Mouse (Mus musculus) right cerebral cortex, postnatal 25 days (tissue): ENCODE measurements at regions not wholly inside any gene's neighbourhood (a gene's known extent, or its start where the extent isn't known, plus 50 kb on each side); places are given as distances from the start of the nearest gene placed in this dataset.

Experiments
- DNase-seq: peaks from one replicate; pipeline ENCODE4 v3.0.0; 2022

- no peak for DNase-seq
Measured at GRCm38 (mm10) chr1:193919243-193919642, 549.1 kb upstream of the Camk1g start.

GRCm38 (mm10) chr1:193905711-193906110 is 535.6 kb upstream of the Camk1g start:
- DNase-seq, result no peak

GRCm38 (mm10) chr1:193894072-193894471 is 524.0 kb upstream of the Camk1g start:
- DNase-seq, result no peak

- no peak for DNase-seq
Measured at GRCm38 (mm10) chr1:193876540-193876939, 506.4 kb upstream of the Camk1g start.

GRCm38 (mm10) chr1:193876121-193876520 is 506.0 kb upstream of the Camk1g start:
- DNase-seq, result no peak

- DNase-seq, result no peak
Measured at GRCm38 (mm10) chr1:193875287-193875686, 505.2 kb upstream of the Camk1g start.

- no peak for DNase-seq
Measured at GRCm38 (mm10) chr1:193870731-193871130, 500.6 kb upstream of the Camk1g start.

GRCm38 (mm10) chr1:193868639-193869320 is 498.7 kb upstream of the Camk1g start:
- no peak for DNase-seq

- DNase-seq, result no peak
Measured at GRCm38 (mm10) chr1:193860767-193861299, 490.7 kb upstream of the Camk1g start.

- DNase-seq, result no peak
Measured at GRCm38 (mm10) chr1:193860354-193860753, 490.3 kb upstream of the Camk1g start.

GRCm38 (mm10) chr1:193859257-193860125 is 489.4 kb upstream of the Camk1g start:
- no peak for DNase-seq

GRCm38 (mm10) chr1:193847922-193848321 is 477.8 kb upstream of the Camk1g start:
- peak; percentile 8 for DNase-seq

- DNase-seq, result no peak
Measured at GRCm38 (mm10) chr1:193844868-193845267, 474.8 kb upstream of the Camk1g start.

GRCm38 (mm10) chr1:193844461-193844860 is 474.4 kb upstream of the Camk1g start:
- no peak for DNase-seq

- no peak for DNase-seq
Measured at GRCm38 (mm10) chr1:193800998-193801397, 430.9 kb upstream of the Camk1g start.

- DNase-seq, result no peak
Measured at GRCm38 (mm10) chr1:193790579-193790978, 420.5 kb upstream of the Camk1g start.

- DNase-seq, result no peak
Measured at GRCm38 (mm10) chr1:193788496-193788895, 418.4 kb upstream of the Camk1g start.

- DNase-seq, result no peak
Measured at GRCm38 (mm10) chr1:193787417-193787816, 417.3 kb upstream of the Camk1g start.

GRCm38 (mm10) chr1:193784966-193785365 is 414.9 kb upstream of the Camk1g start:
- DNase-seq, result peak; percentile 22

GRCm38 (mm10) chr1:193784526-193784925 is 414.4 kb upstream of the Camk1g start:
- no peak for DNase-seq

GRCm38 (mm10) chr1:193778181-193778580 is 408.1 kb upstream of the Camk1g start:
- no peak for DNase-seq

GRCm38 (mm10) chr1:193769546-193769945 is 399.4 kb upstream of the Camk1g start:
- DNase-seq, result no peak

GRCm38 (mm10) chr1:193764103-193764502 is 394.0 kb upstream of the Camk1g start:
- DNase-seq, result no peak

- DNase-seq, result peak; percentile 33
Measured at GRCm38 (mm10) chr1:193751819-193752251, 381.7 kb upstream of the Camk1g start.
